Mouse (Mus musculus) kidney, embryonic 14.5 days (tissue): ENCODE results near the gene Cmtm8. TPM values are rescaled to one million over a fixed set of nuclear protein-coding genes. Genes with fewer than 3 reads are reported as not detected.

Experiments used
- ATAC-seq: fragments of 200-750 bp; cut with Nextera tagmentation; 2 replicates; pipeline ENCODE4 v1.8.0; 2017; ENCODE audit warnings: moderate number of reproducible peaks, mild to moderate bottlenecking, moderate TSS enrichment, moderate library complexity; ENCODE audit not compliant: low FRiP score, low TSS enrichment
- H3K27ac ChIP-seq: fragments of 300-500 bp; sonication (generic); 2 replicates; pipeline ENCODE4 v1.5.1; 2014; ENCODE audit warnings: low read depth, mild to moderate bottlenecking, low read length, moderate library complexity, mixed read lengths
- H3K27me3 ChIP-seq: fragments of 300-500 bp; sonication (generic); 2 replicates; pipeline ENCODE4 v1.6.1; 2014; ENCODE audit warnings: mild to moderate bottlenecking, low read length; ENCODE audit not compliant: control insufficient read depth, insufficient read depth
- H3K36me3 ChIP-seq: fragments of 300-500 bp; sonication (generic); 2 replicates; pipeline ENCODE4 v1.6.1; 2014; ENCODE audit warnings: low read length, mixed read lengths; ENCODE audit not compliant: control insufficient read depth, insufficient read depth
- H3K4me1 ChIP-seq: fragments of 300-500 bp; sonication (generic); 2 replicates; pipeline ENCODE4 v1.6.1; 2014; ENCODE audit warnings: low read length, mixed read lengths; ENCODE audit not compliant: control insufficient read depth, insufficient read depth
- H3K4me2 ChIP-seq: fragments of 300-500 bp; sonication (generic); replicated peaks from 2 replicates; pipeline ENCODE4 v1.6.1; 2014; ENCODE audit warnings: low read depth, mild to moderate bottlenecking, low read length
- H3K4me3 ChIP-seq: fragments of 300-500 bp; sonication (generic); 2 replicates; pipeline ENCODE4 v1.5.1; 2014; ENCODE audit warnings: mild to moderate bottlenecking, low read length
- H3K9ac ChIP-seq: fragments of 300-500 bp; sonication (generic); 2 replicates; pipeline ENCODE4 v1.6.1; 2014; ENCODE audit warnings: low read depth, mild to moderate bottlenecking, low read length, moderate library complexity
- H3K9me3 ChIP-seq: fragments of 300-500 bp; sonication (generic); 2 replicates; pipeline ENCODE4 v1.6.1; 2016; ENCODE audit warnings: low read length; ENCODE audit not compliant: control insufficient read depth
- WGBS: fragments of 180-500 bp; shearing (Covaris S2); extraction: QIAGEN DNeasy Blood & Tissue Kit; methylation state at CpG from one replicate; pipeline ENCODE4 v1.1.7; 2014; 5-methylcytosine and 5-hydroxymethylcytosine counted together
- polyA plus RNA-seq: library from polyadenylated mRNA; unstranded; fragments of >200 nt; fragmentation: Nextera tagmentation; extraction: Ambion mirVana; gene quantifications from 2 replicates; pipeline ENCODE4 v1.2.1, GENCODE M21; 2014

The Cmtm8 gene
- polyA plus RNA-seq, 1 experiment from 2014 or later: 36.0 TPM

GRCm38 (mm10) chr9:114776361-114776760 lies 67.6 kb downstream of the Cmtm8 start:
- no peak for ATAC-seq
- Histone ChIP-seq H3K9ac (no peak overlapping the region), H3K27me3 (no peaks in the 10 kb centered on the region), H3K4me2 (no peak overlapping the region), H3K36me3 (peaks cover 4% of the 10 kb centered on the region; the same call in 1 of the 2 replicates), H3K4me3 (no peak overlapping the region), H3K9me3 (no peaks in the 10 kb centered on the region; the same call in 1 of the 2 replicates), H3K4me1 (peaks cover 25% of the 10 kb centered on the region), H3K27ac (no peak overlapping the region)
- 78% methylated on average over 3 of the region's 3 CpGs for WGBS

- no peaks in the 10 kb centered on the region for H3K27me3 ChIP-seq
- no peak overlapping the region for H3K9ac ChIP-seq
- H3K36me3 ChIP-seq: peaks cover 4% of the 10 kb centered on the region; the same call in 1 of the 2 replicates
- H3K27ac ChIP-seq: peak overlapping the region; percentile 59; the same call in 1 of the 2 replicates
- no peak for ATAC-seq
- H3K4me1 ChIP-seq: peaks cover 21% of the 10 kb centered on the region
- H3K4me2 ChIP-seq: no peak overlapping the region
- no peak overlapping the region for H3K4me3 ChIP-seq
- 65% methylated on average over 4 of the region's 4 CpGs for WGBS
- H3K9me3 ChIP-seq: no peaks in the 10 kb centered on the region; the same call in 1 of the 2 replicates
These were observed 68.7 kb downstream of the Cmtm8 start for GRCm38 (mm10) chr9:114775272-114775671.

- ATAC-seq: no peak
- no peak overlapping the region; the same call in 1 of the 2 replicates for H3K27ac ChIP-seq
- WGBS: 46% methylated on average over 6 of the region's 6 CpGs
These were observed 69.3 kb downstream of the Cmtm8 start for GRCm38 (mm10) chr9:114774629-114775028.

GRCm38 (mm10) chr9:114771565-114771964 lies 72.4 kb downstream of the Cmtm8 start:
- Histone ChIP-seq H3K36me3 (peaks cover 4% of the 10 kb centered on the region; the same call in 1 of the 2 replicates), H3K9ac (no peak overlapping the region), H3K4me1 (peaks cover 31% of the 10 kb centered on the region), H3K27me3 (no peaks in the 10 kb centered on the region), H3K9me3 (no peaks in the 10 kb centered on the region; the same call in 1 of the 2 replicates), H3K4me3 (no peak overlapping the region), H3K4me2 (no peak overlapping the region), H3K27ac (no peak overlapping the region)
- no peak for ATAC-seq
- 79% methylated on average over 7 of the region's 7 CpGs for WGBS

More at GRCm38 (mm10) chr9:114774629-114775028, 69.3 kb downstream of the Cmtm8 start:
- Histone ChIP-seq H3K4me2 (no peak overlapping the region), H3K4me1 (peaks cover 16% of the 10 kb centered on the region), H3K36me3 (peaks cover 4% of the 10 kb centered on the region; the same call in 1 of the 2 replicates), H3K4me3 (no peak overlapping the region), H3K9me3 (no peaks in the 10 kb centered on the region; the same call in 1 of the 2 replicates), H3K9ac (no peak overlapping the region), H3K27me3 (no peaks in the 10 kb centered on the region)

GRCm38 (mm10) chr9:114770224-114770623 lies 73.7 kb downstream of the Cmtm8 start:
- H3K4me1 ChIP-seq: peaks cover 21% of the 10 kb centered on the region
- H3K4me2 ChIP-seq: no peak overlapping the region

GRCm38 (mm10) chr9:114768066-114768465 lies 75.9 kb downstream of the Cmtm8 start:
- Histone ChIP-seq H3K27me3 (no peaks in the 10 kb centered on the region), H3K9ac (peak overlapping the region; percentile 28; the same call in 1 of the 2 replicates), H3K36me3 (peaks cover 4% of the 10 kb centered on the region; the same call in 1 of the 2 replicates), H3K27ac (peak overlapping the region; percentile 76), H3K4me1 (peaks cover 17% of the 10 kb centered on the region), H3K4me2 (no peak overlapping the region), H3K9me3 (no peaks in the 10 kb centered on the region; the same call in 1 of the 2 replicates), H3K4me3 (no peak overlapping the region)
- WGBS: 42% methylated on average over 10 of the region's 10 CpGs
- 0 out of 2 replicates have a peak, but pooled peaks have one; percentile 4 for ATAC-seq

More at GRCm38 (mm10) chr9:114770224-114770623, 73.7 kb downstream of the Cmtm8 start:
- H3K9ac ChIP-seq: no peak overlapping the region
- no peak for ATAC-seq
- H3K27me3 ChIP-seq: no peaks in the 10 kb centered on the region
- no peak overlapping the region for H3K4me3 ChIP-seq
- WGBS: 91% methylated on average over 4 of the region's 4 CpGs
- no peaks in the 10 kb centered on the region; the same call in 1 of the 2 replicates for H3K9me3 ChIP-seq
- H3K27ac ChIP-seq: no peak overlapping the region
- peaks cover 4% of the 10 kb centered on the region; the same call in 1 of the 2 replicates for H3K36me3 ChIP-seq

GRCm38 (mm10) chr9:114767507-114767906 lies 76.4 kb downstream of the Cmtm8 start:
- H3K4me1 ChIP-seq: peaks cover 17% of the 10 kb centered on the region
- no peaks in the 10 kb centered on the region for H3K27me3 ChIP-seq
- H3K4me2 ChIP-seq: no peak overlapping the region
- peak; percentile 61 for ATAC-seq
- peak overlapping the region; percentile 76 for H3K27ac ChIP-seq
- no peak overlapping the region for H3K4me3 ChIP-seq
- peaks cover 3% of the 10 kb centered on the region; the same call in 1 of the 2 replicates for H3K36me3 ChIP-seq
- H3K9me3 ChIP-seq: no peaks in the 10 kb centered on the region; the same call in 1 of the 2 replicates
- peak overlapping the region; percentile 28; the same call in 1 of the 2 replicates for H3K9ac ChIP-seq
- WGBS: 41% methylated on average over 2 of the region's 2 CpGs

GRCm38 (mm10) chr9:114767030-114767429 lies 76.9 kb downstream of the Cmtm8 start:
- WGBS: 46% methylated on average over 13 of the region's 13 CpGs
- no peak overlapping the region for H3K9ac ChIP-seq
- no peaks in the 10 kb centered on the region for H3K9me3 ChIP-seq
- ATAC-seq: peak; percentile 70
- H3K36me3 ChIP-seq: peaks cover 2% of the 10 kb centered on the region; the same call in 1 of the 2 replicates
- H3K4me3 ChIP-seq: no peak overlapping the region
- no peak overlapping the region for H3K4me2 ChIP-seq
- no peaks in the 10 kb centered on the region for H3K27me3 ChIP-seq
- peak overlapping the region; percentile 76 for H3K27ac ChIP-seq
- H3K4me1 ChIP-seq: peaks cover 17% of the 10 kb centered on the region

- WGBS: 68% methylated on average over 13 of the region's 13 CpGs
- no peak for ATAC-seq
These were observed 80.6 kb downstream of the Cmtm8 start for GRCm38 (mm10) chr9:114763341-114763740.

More at GRCm38 (mm10) chr9:114763341-114763740, 80.6 kb downstream of the Cmtm8 start:
- no peak overlapping the region for H3K4me3 ChIP-seq
- no peak overlapping the region for H3K27ac ChIP-seq
- no peak overlapping the region for H3K4me2 ChIP-seq
- no peaks in the 10 kb centered on the region for H3K9me3 ChIP-seq
- H3K4me1 ChIP-seq: peaks cover 17% of the 10 kb centered on the region
- no peaks in the 10 kb centered on the region for H3K27me3 ChIP-seq
- peaks cover 22% of the 10 kb centered on the region for H3K36me3 ChIP-seq
- no peak overlapping the region for H3K9ac ChIP-seq
